Mouse (Mus musculus): ENCODE measurements around the gene Atp5s.

The Atp5s gene

DNA sequence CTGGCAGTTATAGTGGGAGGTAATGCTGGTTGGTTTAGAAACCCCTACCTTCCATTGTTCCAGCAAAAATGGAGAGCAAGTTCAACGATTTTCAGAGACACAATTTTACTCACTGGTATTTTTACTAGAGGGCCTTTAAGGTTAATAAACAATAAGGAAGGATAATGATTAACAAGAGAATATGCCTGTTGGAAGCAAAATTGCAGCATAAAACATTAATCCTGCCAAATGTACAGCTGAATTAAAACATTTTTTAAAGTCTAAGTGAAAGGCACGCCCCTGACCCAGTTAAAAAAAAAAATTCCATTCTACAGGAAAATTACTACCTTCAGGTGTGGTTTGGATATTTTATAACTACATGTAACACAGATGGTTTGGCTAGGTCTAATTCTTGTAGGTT is 53.2 kb downstream of the Atp5s start:
- ATAC-seq (ENCODE audit: low TSS enrichment): no peak

DNA sequence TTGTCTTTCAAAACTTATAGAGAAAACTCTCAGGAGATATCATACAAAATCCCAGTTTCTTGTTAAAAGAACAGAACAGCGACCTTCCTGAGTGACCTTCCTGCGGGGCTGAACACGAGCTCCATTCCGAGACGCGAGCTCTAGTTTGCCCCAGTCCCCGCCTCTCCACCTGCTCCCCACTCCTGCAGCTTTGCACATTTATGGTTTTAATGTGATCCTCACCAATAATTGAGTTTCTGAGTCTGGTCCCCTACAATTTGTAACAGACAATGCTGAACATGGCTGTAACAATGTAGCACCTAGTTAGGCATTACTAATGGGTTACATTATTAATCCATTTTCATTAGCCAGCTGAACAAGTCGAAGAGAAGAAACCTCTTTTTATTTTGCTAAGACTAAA is 56.7 kb downstream of the Atp5s start:
- no peak for ATAC-seq (ENCODE audit: low TSS enrichment)

DNA sequence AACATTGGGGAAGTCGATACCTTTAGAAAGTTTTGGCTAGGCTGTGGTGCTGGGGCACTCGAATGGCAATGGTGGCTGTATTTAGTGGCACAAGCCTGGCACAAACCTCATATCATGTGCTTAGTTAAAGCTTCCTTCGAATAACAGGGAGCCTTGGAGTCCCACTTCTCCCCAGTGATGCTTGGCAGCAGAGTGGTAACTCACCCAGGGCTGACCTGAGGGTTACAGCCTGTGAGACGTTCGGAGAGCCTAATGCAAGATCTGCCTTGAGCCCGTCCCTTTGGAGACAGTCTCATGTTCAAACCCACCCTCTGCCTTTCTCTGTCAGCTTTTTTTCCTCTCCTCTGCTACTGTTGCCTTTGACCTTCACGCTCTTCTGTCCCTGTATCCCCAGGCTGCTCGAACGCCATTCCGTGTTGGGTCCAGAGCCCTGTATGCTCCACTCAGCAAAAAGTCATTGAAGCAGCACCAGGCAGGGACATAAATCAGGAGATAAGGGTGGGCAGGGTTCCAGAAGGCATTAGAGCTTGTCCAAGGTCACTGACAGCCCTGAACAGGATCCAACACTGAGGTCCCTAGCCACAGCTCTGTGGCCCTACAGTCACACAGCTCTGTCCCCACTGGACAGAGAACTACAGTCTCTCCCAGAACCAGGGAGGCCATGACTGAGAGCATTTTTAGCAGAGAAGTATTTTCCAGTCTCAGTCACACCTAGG is 57.3 kb downstream of the Atp5s start:
- no peak for ATAC-seq (ENCODE audit: low TSS enrichment)

DNA sequence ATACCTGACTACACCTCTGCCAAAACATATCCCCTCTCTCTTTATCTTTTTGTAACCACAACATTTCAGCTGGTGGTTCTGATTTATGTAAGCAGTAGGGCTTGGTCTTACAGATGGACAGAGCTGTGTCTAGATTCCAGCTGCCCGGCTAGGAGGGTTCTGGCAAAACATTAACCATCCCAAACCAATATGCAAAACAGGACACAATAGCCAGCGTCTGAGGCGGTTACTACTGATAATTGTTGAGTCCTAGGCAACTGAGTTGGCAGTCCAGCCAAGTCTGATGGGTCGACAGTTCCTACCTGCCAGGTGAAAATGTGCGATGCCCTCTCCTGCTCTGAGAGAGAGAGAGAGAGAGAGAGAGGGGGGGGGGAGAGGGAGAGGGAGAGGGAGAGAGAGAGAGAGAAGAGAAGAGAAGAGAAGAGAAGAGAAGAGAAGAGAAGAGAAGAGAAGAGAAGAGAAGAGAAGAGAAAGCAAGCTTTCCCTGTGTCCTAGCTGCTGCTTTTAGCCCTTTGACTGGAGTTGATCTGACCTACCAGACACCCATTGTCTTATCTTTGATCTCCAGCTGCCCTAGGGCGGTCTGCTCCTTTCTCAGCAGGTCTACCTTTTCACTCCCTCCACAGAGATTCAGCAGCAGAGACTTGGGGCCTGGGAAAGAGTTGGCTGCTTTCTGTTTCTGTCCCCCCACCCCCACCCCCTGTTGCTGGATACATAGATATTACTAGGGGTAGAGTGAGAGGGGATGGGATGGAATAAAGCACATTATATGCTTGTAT is 58.7 kb downstream of the Atp5s start:
- no peak for ATAC-seq (ENCODE audit: low TSS enrichment)

DNA sequence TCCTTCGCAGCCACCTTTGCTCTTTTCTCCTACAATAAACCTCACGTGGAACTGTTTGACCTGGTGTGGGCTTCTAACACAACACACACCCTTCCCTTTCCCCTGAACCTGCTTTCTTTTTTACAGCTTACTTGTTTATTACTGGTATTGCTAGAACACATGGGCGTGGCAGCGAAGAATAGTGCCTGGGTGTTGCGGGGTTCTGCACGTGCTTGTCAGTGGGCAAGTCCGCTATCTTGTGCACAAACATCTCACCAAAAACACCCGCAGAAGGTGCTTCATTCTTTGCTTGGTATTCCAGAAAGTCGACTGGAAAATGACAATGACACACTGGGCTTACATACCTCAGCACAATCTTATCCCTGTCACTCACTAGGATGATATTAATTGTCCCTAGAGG is 60.7 kb downstream of the Atp5s start:
- no peak for ATAC-seq (ENCODE audit: low TSS enrichment)

DNA sequence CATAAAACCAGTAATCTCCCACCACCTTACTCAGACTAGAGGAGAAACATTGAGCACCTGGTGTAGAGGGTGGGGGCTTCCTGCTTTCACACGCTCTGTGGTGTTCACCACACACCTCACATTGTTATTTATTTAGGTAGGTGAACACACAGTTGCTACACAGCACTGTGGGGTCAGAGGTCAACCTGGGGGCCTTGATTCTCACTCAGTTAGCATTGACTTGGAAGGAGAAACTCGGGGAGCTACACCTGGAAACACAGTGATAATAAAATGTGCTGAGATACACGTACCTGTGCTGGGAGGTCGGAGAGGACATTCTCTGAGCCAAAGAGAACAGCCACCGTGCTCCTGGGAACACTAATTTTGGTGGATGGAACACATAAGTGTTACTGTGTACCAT is 63.6 kb downstream of the Atp5s start:
- no peak for ATAC-seq (ENCODE audit: low TSS enrichment)

DNA sequence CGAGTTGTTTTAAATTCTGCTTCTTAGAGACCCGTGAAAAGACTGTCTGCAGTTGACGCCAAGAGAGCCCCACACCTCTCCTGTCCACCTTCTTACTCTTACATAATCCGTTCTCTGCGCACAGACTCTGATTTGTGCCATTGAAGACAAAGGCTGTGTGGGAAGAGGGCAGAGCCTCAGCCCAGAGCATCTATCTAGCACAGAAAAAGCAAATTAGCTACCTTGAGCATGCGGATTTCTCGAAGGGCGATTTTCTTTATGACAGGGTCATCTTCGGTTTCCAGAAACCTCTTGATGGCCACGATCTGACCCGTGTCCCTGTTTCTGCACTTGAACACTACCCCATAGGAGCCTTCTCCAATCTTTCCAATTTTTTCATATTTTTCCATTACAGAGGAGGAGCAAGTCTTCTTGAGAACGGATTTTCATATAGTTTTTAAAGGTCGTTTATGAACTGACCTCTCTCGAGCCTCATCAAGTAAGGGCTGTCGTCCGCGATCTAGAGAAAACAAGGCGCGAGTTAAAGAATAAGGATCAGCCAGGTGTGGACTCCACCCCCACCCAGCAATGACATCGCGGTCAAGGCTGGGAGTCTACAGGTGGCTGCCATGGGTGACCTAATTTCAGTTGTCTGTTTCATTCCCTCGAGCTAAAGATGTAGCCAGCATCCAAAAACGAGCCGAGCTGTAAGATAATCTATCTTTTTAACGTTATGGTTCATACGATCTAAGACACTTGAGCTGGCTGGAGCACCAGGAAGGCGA is 65.2 kb downstream of the Atp5s start:
- peak; percentile 44; the same call in 1 of the 2 replicates for ATAC-seq (ENCODE audit: low TSS enrichment)

DNA sequence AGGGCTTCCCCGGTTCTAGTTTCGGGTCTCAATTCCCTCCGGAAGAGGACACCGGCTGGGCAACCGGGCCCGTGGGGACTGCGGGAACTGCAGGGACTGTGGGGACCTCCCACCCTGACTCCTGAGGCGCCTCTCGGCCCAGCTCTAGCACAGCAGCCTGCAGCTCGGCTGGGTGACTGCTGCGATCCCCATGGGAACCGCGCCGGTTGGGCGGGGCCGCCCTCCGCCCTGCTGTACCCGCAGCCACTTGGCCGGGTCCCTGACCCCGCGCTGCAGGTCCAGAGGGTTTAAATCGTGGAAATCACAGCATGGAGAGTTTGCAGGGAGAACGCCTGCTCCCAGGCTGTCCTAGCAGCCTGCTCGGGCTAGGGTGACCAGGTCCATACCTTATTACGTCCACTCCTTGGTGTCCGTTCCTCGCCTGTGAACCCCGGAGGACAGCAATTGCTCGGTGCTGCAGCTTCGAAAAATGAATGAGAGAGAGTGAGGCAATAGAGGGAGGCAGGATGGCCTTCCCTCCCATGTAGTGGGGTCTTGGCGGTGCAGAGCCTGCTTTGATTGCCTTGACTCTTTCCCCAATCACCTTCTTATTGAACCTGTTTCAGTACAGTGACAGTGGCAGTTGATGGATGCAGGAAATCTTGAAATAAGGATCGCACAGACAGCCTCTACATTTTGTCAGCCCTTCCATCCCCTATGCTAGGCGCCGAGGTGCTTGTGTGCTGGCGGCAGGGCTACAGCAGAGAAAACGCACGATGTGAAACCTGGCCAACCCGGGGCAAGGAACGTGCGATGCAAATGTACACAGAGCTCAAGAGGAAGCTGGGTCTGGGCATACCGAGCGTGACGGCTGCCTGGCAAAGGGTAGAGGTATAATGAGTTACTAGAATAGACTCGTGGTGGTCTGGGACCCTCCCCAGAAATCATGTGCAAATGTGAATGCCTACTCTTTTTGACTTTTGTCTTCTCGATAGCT is 66.1 kb downstream of the Atp5s start, which contains the start of gene Cdkl1:
Cdkl1 (minus strand) TSS at position 738 of the 976 bp plus-strand sequence.
- peak; percentile 80 for ATAC-seq (ENCODE audit: low TSS enrichment)
